Mouse (Mus musculus) spleen, adult 12 weeks (tissue): ENCODE data around the gene Ppp2ca.
"Not testable (repeated sequence)": the region's sequence is repeated elsewhere in the genome, so short reads cannot be mapped to it uniquely, and the experiment has no call there.

Experiments
- DNase-seq: peaks from one replicate; pipeline ENCODE4 v3.0.0; 2022; ENCODE audit warnings: low spot score

The Ppp2ca gene

GRCm38 (mm10) chr11:52097016-52097415, 1.5 kb upstream of the Ppp2ca start:
- no peak for DNase-seq

GRCm38 (mm10) chr11:52097596-52097995, 885 bp upstream of the Ppp2ca start:
- no peak for DNase-seq

GRCm38 (mm10) chr11:52099031-52099761, 715 bp downstream of the Ppp2ca start:
- peak; percentile 60 for DNase-seq

- DNase-seq: no peak
Observed at GRCm38 (mm10) chr11:52099771-52100219, 1.3 kb downstream of the Ppp2ca start.

- DNase-seq: no peak
Observed at GRCm38 (mm10) chr11:52102977-52103376, 4.5 kb downstream of the Ppp2ca start.

GRCm38 (mm10) chr11:52105503-52105902, 7.0 kb downstream of the Ppp2ca start:
- DNase-seq: no peak

- no peak for DNase-seq
Observed at GRCm38 (mm10) chr11:52106037-52106436, 7.6 kb downstream of the Ppp2ca start.

- no peak for DNase-seq
Observed at GRCm38 (mm10) chr11:52106438-52106837, 8.0 kb downstream of the Ppp2ca start.

- DNase-seq: no peak
Observed at GRCm38 (mm10) chr11:52108796-52109195, 10.3 kb downstream of the Ppp2ca start.

GRCm38 (mm10) chr11:52109421-52109820, 10.9 kb downstream of the Ppp2ca start:
- DNase-seq: no peak

GRCm38 (mm10) chr11:52115479-52115878, 17.0 kb downstream of the Ppp2ca start:
- DNase-seq: no peak

GRCm38 (mm10) chr11:52116117-52116516, 17.6 kb downstream of the Ppp2ca start:
- not testable (repeated sequence) for DNase-seq

GRCm38 (mm10) chr11:52117156-52117555, 18.7 kb downstream of the Ppp2ca start:
- DNase-seq: no peak

- DNase-seq: not testable (repeated sequence)
Observed at GRCm38 (mm10) chr11:52120415-52120814, 21.9 kb downstream of the Ppp2ca start.

- DNase-seq: no peak
Observed at GRCm38 (mm10) chr11:52122045-52122444, 23.6 kb downstream of the Ppp2ca start.

GRCm38 (mm10) chr11:52124468-52124867, 26.0 kb downstream of the Ppp2ca start:
- no peak for DNase-seq

GRCm38 (mm10) chr11:52127169-52127568, 28.7 kb downstream of the Ppp2ca start:
- DNase-seq: no peak

GRCm38 (mm10) chr11:52127760-52128159, 29.3 kb downstream of the Ppp2ca start:
- DNase-seq: no peak

GRCm38 (mm10) chr11:52128316-52129061, 30.0 kb downstream of the Ppp2ca start:
- DNase-seq: no peak

GRCm38 (mm10) chr11:52129171-52129570, 30.7 kb downstream of the Ppp2ca start:
- no peak for DNase-seq

GRCm38 (mm10) chr11:52129621-52130450, 31.4 kb downstream of the Ppp2ca start:
- DNase-seq: no peak

- DNase-seq: no peak
Observed at GRCm38 (mm10) chr11:52130451-52131068, 32.1 kb downstream of the Ppp2ca start.
